In the genomic region with DNA sequence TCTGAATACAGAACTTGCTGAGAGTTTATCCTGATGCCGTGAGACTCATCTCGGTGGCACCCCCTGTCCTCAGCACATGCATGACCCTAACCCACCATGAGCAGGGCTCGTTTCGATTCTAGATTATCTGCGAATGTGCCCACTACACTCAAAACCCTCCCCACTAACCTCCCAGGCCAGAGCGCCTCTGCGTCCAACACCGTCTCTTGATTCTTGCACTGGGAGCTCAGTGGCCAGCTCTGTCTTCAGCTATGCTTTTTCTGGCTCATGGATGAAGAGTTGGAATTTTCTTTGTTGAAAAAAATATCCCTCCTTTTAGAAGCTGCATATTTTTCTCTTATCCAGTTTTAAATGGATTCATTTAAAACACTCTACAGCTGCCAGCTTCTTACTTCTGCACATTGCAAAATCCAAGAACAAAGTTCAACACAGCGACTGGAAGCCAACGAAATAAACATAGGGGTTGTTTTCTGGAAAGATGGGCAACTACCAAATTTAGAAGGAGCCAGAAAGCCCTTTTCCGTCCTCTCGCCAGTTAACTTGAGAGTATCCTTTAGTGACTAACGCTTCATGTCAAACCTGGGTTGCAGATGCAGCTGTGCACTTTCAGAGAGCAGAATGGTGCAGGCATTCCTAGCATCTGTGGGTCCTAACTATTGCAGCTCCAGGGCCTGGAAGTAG, we compare ENCODE assay signal across 8 mouse cellular contexts.
DNase-seq lines count a peak whose midpoint lies in the region; ATAC-seq and TF ChIP-seq lines count a peak whose summit lies in the region.

No protein-coding gene starts in this region.

- H3K9ac ChIP-seq in limb, embryonic 14.5 days (ENCODE audit: low read depth, low read length, severe bottlenecking), result no peak overlapping the region
- 0 out of 2 replicates have a peak overlapping the region, but pooled peaks have one; percentile 8 for H3K9ac ChIP-seq in forebrain, embryonic 13.5 days

- no peak for ATAC-seq in limb, embryonic 14.5 days (ENCODE audit: low FRiP score, low read depth)
- no peak for ATAC-seq in forebrain, embryonic 13.5 days
- ATAC-seq in cerebellum, adult (ENCODE audit: insufficient number of reproducible peaks, low FRiP score, low TSS enrichment), result no peak

- H3K4me2 ChIP-seq in limb, embryonic 14.5 days (replicated peaks; ENCODE audit: low read depth, low read length, severe bottlenecking), result no peak overlapping the region
- no peak overlapping the region for H3K4me2 ChIP-seq in forebrain, embryonic 13.5 days

- no peaks in the 10 kb centered on the region for H3K9me3 ChIP-seq in limb, embryonic 14.5 days (ENCODE audit: control insufficient read depth, low read length)
- H3K9me3 ChIP-seq in limb, embryonic 10.5 days (replicated peaks), result no peaks in the 10 kb centered on the region
- no peaks in the 10 kb centered on the region for H3K9me3 ChIP-seq in forebrain, embryonic 13.5 days (replicated peaks)

- H3K4me3 ChIP-seq in gastrocnemius, adult 2 months, result no peak overlapping the region; the same call in none of the 2 replicates
- no peak overlapping the region for H3K4me3 ChIP-seq in limb, embryonic 14.5 days (replicated peaks; ENCODE audit: low read length)
- no peak overlapping the region for H3K4me3 ChIP-seq in limb, embryonic 10.5 days
- H3K4me3 ChIP-seq in forebrain, embryonic 13.5 days, result no peak overlapping the region

- no peaks in the 10 kb centered on the region for H3K36me3 ChIP-seq in limb, embryonic 14.5 days (ENCODE audit: control insufficient read depth, insufficient read depth, low read length)
- H3K36me3 ChIP-seq in limb, embryonic 10.5 days, result peaks cover 7% of the 10 kb centered on the region; the same call in 1 of the 2 replicates
- H3K36me3 ChIP-seq in forebrain, embryonic 13.5 days (ENCODE audit: poor library complexity, severe bottlenecking), result peaks cover 15% of the 10 kb centered on the region

- H3K4me1 ChIP-seq in limb, embryonic 14.5 days (ENCODE audit: control insufficient read depth, insufficient read depth, low read length), result peaks cover 14% of the 10 kb centered on the region
- H3K4me1 ChIP-seq in limb, embryonic 10.5 days, result 0 out of 2 replicates have a peak, but pooled peaks cover 4% of the 10 kb centered on the region
- H3K4me1 ChIP-seq in forebrain, embryonic 13.5 days, result peaks cover 27% of the 10 kb centered on the region

- H3K27me3 ChIP-seq in limb, embryonic 14.5 days (ENCODE audit: control insufficient read depth, insufficient read depth, low read length), result no peaks in the 10 kb centered on the region
- H3K27me3 ChIP-seq in limb, embryonic 10.5 days (ENCODE audit: low read depth, poor library complexity, severe bottlenecking), result no peaks in the 10 kb centered on the region
- no peaks in the 10 kb centered on the region for H3K27me3 ChIP-seq in forebrain, embryonic 13.5 days

- no peak for TF ChIP-seq CTCF in gastrocnemius, adult 2 months (IDR thresholded peaks at IDR 0.05)

- TF ChIP-seq POLR2A in limb, embryonic 14.5 days (IDR thresholded peaks at IDR 0.05; ENCODE audit: borderline replicate concordance, extremely low read depth, insufficient read depth, insufficient read length), result no peak

- DNase-seq in gastrocnemius, adult 2 months, result no peak
- DNase-seq in gastrocnemius, postnatal 14 days, result no peak
- DNase-seq in limb, embryonic 14.5 days (ENCODE audit: low spot score), result no peak
- no peak for DNase-seq in limb, embryonic 10.5 days (ENCODE audit: low spot score)
- peak; percentile 21 for DNase-seq in lung, postnatal 14 days
- no peak for DNase-seq in thymus, postnatal 14 days

- peak overlapping the region; percentile 78 for H3K27ac ChIP-seq in gastrocnemius, adult 2 months
- peak overlapping the region; percentile 43; the same call in 1 of the 2 replicates for H3K27ac ChIP-seq in limb, embryonic 14.5 days (replicated peaks; ENCODE audit: low read depth, low read length)
- no peak overlapping the region for H3K27ac ChIP-seq in limb, embryonic 10.5 days
- peak overlapping the region; percentile 57 for H3K27ac ChIP-seq in forebrain, embryonic 13.5 days

- WGBS in limb, embryonic 14.5 days, result 86% methylated on average over 13 of the region's 13 CpGs
- WGBS in limb, embryonic 10.5 days, result 94% methylated on average over 13 of the region's 13 CpGs
- WGBS in forebrain, embryonic 13.5 days, result 91% methylated on average over 13 of the region's 13 CpGs

- intact Hi-C loops in gastrocnemius, adult 2 months (cut with DNase I), result no loop called here
- intact Hi-C loops in gastrocnemius, postnatal 14 days (cut with DNase I; ENCODE audit: low total_unique reads), result no loop called here
